Mouse (Mus musculus) liver, adult 2 months (tissue): ENCODE measurements at regions not wholly inside any gene's neighbourhood (a gene's known extent, or its start where the extent isn't known, plus 50 kb on each side); places are given as distances from the start of the nearest gene placed in this dataset.

Source experiments
- DNase-seq: peaks from one replicate; pipeline ENCODE4 v3.0.0-alpha.2; 2011; ENCODE audit warnings: low read depth, low spot score; ENCODE audit errors: extremely low read depth
- H3K27ac ChIP-seq: fragments of 200-500 bp; replicated peaks from 2 replicates; pipeline ENCODE4 v1.5.1; 2012; ENCODE audit warnings: low read depth, mild to moderate bottlenecking, control low read depth, inconsistent platforms, low read length; ENCODE audit not compliant: insufficient read depth
- H3K27me3 ChIP-seq: fragments of 200-500 bp; 2 replicates; pipeline ENCODE4 v1.6.1; 2012; ENCODE audit warnings: mild to moderate bottlenecking, moderate library complexity, low read length, inconsistent platforms; ENCODE audit not compliant: control insufficient read depth, insufficient read depth
- H3K36me3 ChIP-seq: fragments of 200-500 bp; 2 replicates; pipeline ENCODE4 v1.6.1; 2012; ENCODE audit warnings: low read length, inconsistent platforms; ENCODE audit not compliant: control insufficient read depth, insufficient read depth
- H3K4me1 ChIP-seq: fragments of 200-500 bp; 2 replicates; pipeline ENCODE4 v1.6.1; 2011; ENCODE audit warnings: low read length; ENCODE audit not compliant: control insufficient read depth, insufficient read depth
- H3K4me3 ChIP-seq: fragments of 200-500 bp; 2 replicates; pipeline ENCODE4 v1.5.1; 2011; ENCODE audit warnings: low read depth, mild to moderate bottlenecking, control low read depth, low read length, moderate library complexity; ENCODE audit not compliant: insufficient read depth
- H3K79me2 ChIP-seq: fragments of 200-500 bp; 2 replicates; pipeline ENCODE4 v1.6.1; 2012; ENCODE audit warnings: inconsistent platforms, mild to moderate bottlenecking, low read length, moderate library complexity; ENCODE audit not compliant: control insufficient read depth, insufficient read depth
- H3K9ac ChIP-seq: fragments of 200-500 bp; 2 replicates; pipeline ENCODE4 v1.6.1; 2012; ENCODE audit warnings: low read depth, mild to moderate bottlenecking, control low read depth, inconsistent platforms, low read length
- CTCF ChIP-seq: fragments of 200-500 bp; IDR thresholded peaks from 2 replicates; pipeline ENCODE4 v1.5.1; 2011; ENCODE audit warnings: low read depth, low read length, control low read depth
- POLR2A ChIP-seq: fragments of 200-500 bp; IDR thresholded peaks from 2 replicates; pipeline ENCODE4 v1.6.1; 2011; ENCODE audit warnings: low read length, control low read depth; ENCODE audit not compliant: insufficient read depth; ENCODE audit errors: extremely low read depth
- WGBS: fragments of 180-500 bp; shearing (Covaris S2); methylation state at CpG from one replicate; pipeline ENCODE4 v1.1.7; 2018; 5-methylcytosine and 5-hydroxymethylcytosine counted together

GRCm38 (mm10) chr16:24056123-24056884, 67.7 kb upstream of the Bcl6 start:
- TF ChIP-seq POLR2A, result no peak
- no peak for TF ChIP-seq CTCF
- peak overlapping the region; percentile 94 for H3K27ac ChIP-seq
- DNase-seq, result no peak
- peaks cover 25% of the 10 kb centered on the region for H3K4me1 ChIP-seq
- WGBS, result 55% methylated on average over 12 of the region's 12 CpGs
- H3K9ac ChIP-seq, result peak overlapping the region; percentile 63
- H3K36me3 ChIP-seq, result no peaks in the 10 kb centered on the region
- H3K79me2 ChIP-seq, result no peaks in the 10 kb centered on the region
- H3K4me3 ChIP-seq, result no peak overlapping the region
- H3K27me3 ChIP-seq, result no peaks in the 10 kb centered on the region

- no peak overlapping the region for H3K4me3 ChIP-seq
- DNase-seq, result no peak
- H3K27me3 ChIP-seq, result no peaks in the 10 kb centered on the region
- WGBS, result 98% methylated on average over 3 of the region's 3 CpGs
- H3K27ac ChIP-seq, result no peak overlapping the region
- H3K4me1 ChIP-seq, result peaks cover 16% of the 10 kb centered on the region
- TF ChIP-seq CTCF (no peak), POLR2A (no peak)
- H3K9ac ChIP-seq, result no peak overlapping the region
- no peaks in the 10 kb centered on the region for H3K79me2 ChIP-seq
- H3K36me3 ChIP-seq, result no peaks in the 10 kb centered on the region
Observed at GRCm38 (mm10) chr16:24054293-24054692, 65.6 kb upstream of the Bcl6 start.

GRCm38 (mm10) chr16:24053403-24053802, 64.8 kb upstream of the Bcl6 start:
- Histone ChIP-seq H3K9ac (no peak overlapping the region), H3K27ac (no peak overlapping the region), H3K79me2 (no peaks in the 10 kb centered on the region), H3K27me3 (no peaks in the 10 kb centered on the region), H3K4me1 (peaks cover 12% of the 10 kb centered on the region), H3K36me3 (no peaks in the 10 kb centered on the region), H3K4me3 (no peak overlapping the region)
- WGBS, result 95% methylated on average over 10 of the region's 10 CpGs
- no peak for DNase-seq
- TF ChIP-seq POLR2A (no peak), CTCF (no peak)

- Histone ChIP-seq H3K9ac (no peak overlapping the region), H3K27me3 (no peaks in the 10 kb centered on the region), H3K79me2 (no peaks in the 10 kb centered on the region), H3K4me3 (no peak overlapping the region), H3K36me3 (no peaks in the 10 kb centered on the region), H3K27ac (no peak overlapping the region), H3K4me1 (no peaks in the 10 kb centered on the region)
- no peak for DNase-seq
- 89% methylated on average over 10 of the region's 10 CpGs for WGBS
- TF ChIP-seq CTCF, result no peak
- TF ChIP-seq POLR2A, result no peak
Observed at GRCm38 (mm10) chr16:24050856-24051640, 62.4 kb upstream of the Bcl6 start.

- Histone ChIP-seq H3K9ac (no peak overlapping the region), H3K79me2 (no peaks in the 10 kb centered on the region), H3K27me3 (no peaks in the 10 kb centered on the region), H3K4me3 (no peak overlapping the region), H3K27ac (peak overlapping the region; percentile 85; the same call in 1 of the 2 replicates), H3K36me3 (no peaks in the 10 kb centered on the region), H3K4me1 (peaks cover 19% of the 10 kb centered on the region)
- peak; percentile 98 for DNase-seq
- 27% methylated on average over 4 of the region's 4 CpGs for WGBS
- TF ChIP-seq CTCF, result no peak
- no peak for TF ChIP-seq POLR2A
Observed at GRCm38 (mm10) chr16:24043779-24044178, 55.1 kb upstream of the Bcl6 start.
